21 mouse cellular contexts compared by ENCODE assay signal in the genomic region with DNA sequence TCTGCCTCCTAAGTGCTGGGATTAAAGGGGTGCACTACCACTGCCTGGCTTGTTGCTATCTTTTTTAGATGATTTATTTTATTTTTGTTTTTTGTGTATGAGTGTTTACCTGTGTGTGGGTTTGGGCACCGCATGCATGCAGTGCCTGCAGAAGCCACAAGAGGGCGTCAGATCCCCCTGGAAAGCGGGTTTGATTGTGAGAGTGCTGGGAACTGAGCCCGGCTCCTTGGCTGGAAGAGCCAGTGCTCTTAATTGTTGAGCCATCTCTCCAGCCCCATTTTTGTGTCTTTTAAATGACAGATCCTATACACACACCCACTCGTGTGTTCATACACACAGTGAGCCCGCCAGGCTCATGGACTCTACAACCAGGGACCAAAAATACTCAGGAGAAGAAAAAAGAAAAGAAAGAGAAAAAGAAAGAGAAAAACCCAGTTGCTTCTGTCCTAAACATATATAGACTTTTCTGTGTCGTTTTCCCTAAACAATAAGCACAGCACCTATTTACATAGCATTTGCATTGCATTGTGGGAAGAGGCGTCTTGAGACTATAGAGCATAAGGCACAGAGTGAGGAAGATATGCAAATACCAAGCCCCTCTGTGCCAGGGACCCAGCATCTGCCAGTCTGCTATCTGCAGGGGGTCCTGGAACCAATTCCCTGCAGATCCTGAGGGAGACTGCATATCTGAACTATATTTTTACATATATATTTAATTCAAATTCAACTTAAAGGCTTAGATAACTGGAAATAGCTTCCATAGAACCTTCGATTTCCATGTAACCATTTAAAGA.
DNase-seq lines count a peak whose midpoint lies in the region; ATAC-seq and TF ChIP-seq lines count a peak whose summit lies in the region.
"Had no signal": no experiment of that assay in that cellular context is flagged by ENCODE, and none has a peak within 500 bp of the region (broad histone marks: within the 10 kb centered on the region; RNA-seq: fewer than 3 reads in every experiment).

No protein-coding gene starts in this region.

- H3K27me3 ChIP-seq in forebrain, embryonic 16.5 days (replicated peaks; ENCODE audit: control insufficient read depth, insufficient read depth, low read length) = no peaks in the 10 kb centered on the region
- no peaks in the 10 kb centered on the region for H3K27me3 ChIP-seq in forebrain, embryonic 13.5 days
- H3K27me3 ChIP-seq in ES-Bruce4 (ENCODE audit: control insufficient read depth, insufficient read depth, low read length, poor library complexity, severe bottlenecking) = no peaks in the 10 kb centered on the region
- H3K27me3 ChIP-seq: embryonic facial prominence, embryonic 12.5 days; lung, embryonic 15.5 days had no signal

- TF ChIP-seq EP300 in ES-Bruce4 (IDR thresholded peaks at IDR 0.05; ENCODE audit: insufficient read depth, low read depth, low read length) = no peak

- peak overlapping the region; percentile 58 for H3K27ac ChIP-seq in forebrain, embryonic 16.5 days (ENCODE audit: low read length)
- no peak overlapping the region for H3K27ac ChIP-seq in forebrain, embryonic 13.5 days
- no peak overlapping the region for H3K27ac ChIP-seq in layer of hippocampus, adult 2 months
- H3K27ac ChIP-seq in ES-Bruce4 (ENCODE audit: insufficient read depth, low read length) = no peak overlapping the region
- H3K27ac ChIP-seq: embryonic facial prominence, embryonic 12.5 days; heart, embryonic 10.5 days; kidney, postnatal 0 days; limb, embryonic 10.5 days; lung, embryonic 15.5 days; macrophage; midbrain, embryonic 10.5 days had no signal

- H3K4me1 ChIP-seq in forebrain, embryonic 16.5 days (replicated peaks; ENCODE audit: control insufficient read depth, insufficient read depth, low read length) = peaks cover 15% of the 10 kb centered on the region
- H3K4me1 ChIP-seq in forebrain, embryonic 13.5 days = peaks cover 25% of the 10 kb centered on the region
- H3K4me1 ChIP-seq in ES-Bruce4 (ENCODE audit: control insufficient read depth, insufficient read depth, low read length) = no peaks in the 10 kb centered on the region
- H3K4me1 ChIP-seq: embryonic facial prominence, embryonic 12.5 days; heart, embryonic 10.5 days; limb, embryonic 10.5 days; lung, embryonic 15.5 days had no signal

- no peak overlapping the region for H3K4me3 ChIP-seq in forebrain, embryonic 16.5 days (replicated peaks; ENCODE audit: low read length)
- H3K4me3 ChIP-seq in forebrain, embryonic 13.5 days = no peak overlapping the region
- H3K4me3 ChIP-seq in layer of hippocampus, adult 2 months = no peak overlapping the region
- no peak overlapping the region for H3K4me3 ChIP-seq in ES-Bruce4 (ENCODE audit: low read depth, low read length)
- H3K4me3 ChIP-seq: embryonic facial prominence, embryonic 12.5 days; erythroblast, embryonic 14.5 days; heart, embryonic 10.5 days; limb, embryonic 10.5 days; lung, embryonic 15.5 days; midbrain, embryonic 10.5 days had no signal

- no peak overlapping the region for H3K4me2 ChIP-seq in forebrain, embryonic 16.5 days (ENCODE audit: low read length)
- H3K4me2 ChIP-seq in forebrain, embryonic 13.5 days = no peak overlapping the region
- H3K4me2 ChIP-seq: embryonic facial prominence, embryonic 12.5 days; lung, embryonic 15.5 days had no signal

- H3K9me3 ChIP-seq in forebrain, embryonic 16.5 days (ENCODE audit: control insufficient read depth, low read length) = no peaks in the 10 kb centered on the region
- peaks cover 7% of the 10 kb centered on the region; the same call in 1 of the 2 replicates for H3K9me3 ChIP-seq in forebrain, embryonic 13.5 days (replicated peaks)
- peaks cover 5% of the 10 kb centered on the region for H3K9me3 ChIP-seq in ES-Bruce4 (replicated peaks; ENCODE audit: control insufficient read depth, insufficient read depth, low read length, poor library complexity, severe bottlenecking)
- H3K9me3 ChIP-seq: embryonic facial prominence, embryonic 12.5 days; heart, embryonic 10.5 days; limb, embryonic 10.5 days; lung, embryonic 15.5 days had no signal

- peak; percentile 61 for TF ChIP-seq CTCF in layer of hippocampus, adult 2 months (conservative IDR thresholded peaks at IDR 0.05)
- peak; percentile 36 for TF ChIP-seq CTCF in ES-Bruce4 (IDR thresholded peaks at IDR 0.05; ENCODE audit: low read depth, low read length)

- ATAC-seq in forebrain, embryonic 16.5 days = peak; percentile 70
- ATAC-seq in forebrain, embryonic 13.5 days = no peak; the same call in 1 of the 2 replicates

- H3K36me3 ChIP-seq in forebrain, embryonic 16.5 days (ENCODE audit: control insufficient read depth, insufficient read depth) = no peaks in the 10 kb centered on the region
- H3K36me3 ChIP-seq in forebrain, embryonic 13.5 days (ENCODE audit: poor library complexity, severe bottlenecking) = 0 out of 2 replicates have a peak, but pooled peaks cover 4% of the 10 kb centered on the region
- no peaks in the 10 kb centered on the region for H3K36me3 ChIP-seq in ES-Bruce4 (ENCODE audit: control insufficient read depth, insufficient read depth, low read length, poor library complexity, severe bottlenecking)
- H3K36me3 ChIP-seq: embryonic facial prominence, embryonic 12.5 days; heart, embryonic 10.5 days; limb, embryonic 10.5 days; lung, embryonic 15.5 days; midbrain, embryonic 10.5 days had no signal

- TF ChIP-seq POLR2A in ES-Bruce4 (IDR thresholded peaks at IDR 0.05; ENCODE audit: insufficient read depth, low read length) = no peak

- DNase-seq in layer of hippocampus, adult 2 months (ENCODE audit: low spot score in 2 of 2) = no peak
- no peak for DNase-seq in layer of hippocampus, postnatal 10 days (ENCODE audit: low spot score in 2 of 2)
- DNase-seq in brain, embryonic 18.5 days (ENCODE audit: low read depth, low spot score) = peak; percentile 37
- DNase-seq in layer of hippocampus, adult 9-10 months (ENCODE audit: low spot score) = no peak
- no peak for DNase-seq in right cerebral cortex, postnatal 10 days (ENCODE audit: low spot score in 2 of 2)
- DNase-seq: adrenal gland, adult 8-10 months; cerebellum, postnatal 10 days; gastrocnemius, postnatal 14 days; retina, postnatal 1 day; thymus, adult 2 months had no signal

- H3K9ac ChIP-seq in forebrain, embryonic 16.5 days (replicated peaks; ENCODE audit: low read depth, low read length) = no peak overlapping the region
- H3K9ac ChIP-seq in forebrain, embryonic 13.5 days = no peak overlapping the region
- no peak overlapping the region for H3K9ac ChIP-seq in ES-Bruce4 (ENCODE audit: low read depth, poor library complexity, severe bottlenecking)
- H3K9ac ChIP-seq: embryonic facial prominence, embryonic 12.5 days; lung, embryonic 15.5 days had no signal

- WGBS in forebrain, embryonic 16.5 days = 72% methylated on average over 9 of the region's 9 CpGs
- WGBS in forebrain, embryonic 13.5 days = 86% methylated on average over 9 of the region's 9 CpGs
